Mouse (Mus musculus) midbrain, embryonic 12.5 days (tissue): ENCODE measurements around the gene Hacd2. TPM values are rescaled to one million over a fixed set of nuclear protein-coding genes. Genes with fewer than 3 reads are reported as not detected.

Experiments
- ATAC-seq: fragments of 200-750 bp; cut with Nextera tagmentation; 2 replicates; pipeline ENCODE4 v1.8.0; 2017; ENCODE audit warnings: low read depth, moderate TSS enrichment, moderate library complexity; ENCODE audit not compliant: low FRiP score
- H3K27ac ChIP-seq: fragments of 300-500 bp; sonication (generic); replicated peaks from 2 replicates; pipeline ENCODE4 v1.5.1; 2016; ENCODE audit warnings: mild to moderate bottlenecking
- H3K27me3 ChIP-seq: fragments of 300-500 bp; sonication (generic); 2 replicates; pipeline ENCODE4 v1.6.1; 2016; ENCODE audit warnings: mild to moderate bottlenecking
- H3K36me3 ChIP-seq: fragments of 300-500 bp; sonication (generic); 2 replicates; pipeline ENCODE4 v1.6.1; 2016
- H3K4me1 ChIP-seq: fragments of 300-500 bp; sonication (generic); 2 replicates; pipeline ENCODE4 v1.6.1; 2016
- H3K4me2 ChIP-seq: fragments of 300-500 bp; sonication (generic); replicated peaks from 2 replicates; pipeline ENCODE4 v1.6.1; 2016; ENCODE audit warnings: mild to moderate bottlenecking, moderate library complexity
- H3K4me3 ChIP-seq: fragments of 300-500 bp; sonication (generic); 2 replicates; pipeline ENCODE4 v1.5.1; 2016; ENCODE audit warnings: mild to moderate bottlenecking
- H3K9ac ChIP-seq: fragments of 300-500 bp; sonication (generic); replicated peaks from 2 replicates; pipeline ENCODE4 v1.6.1; 2016; ENCODE audit warnings: mild to moderate bottlenecking, moderate library complexity
- H3K9me3 ChIP-seq: fragments of 300-500 bp; sonication (generic); 2 replicates; pipeline ENCODE4 v1.6.1; 2016; ENCODE audit warnings: mild to moderate bottlenecking
- WGBS: fragments of 180-500 bp; shearing (Covaris S2); methylation state at CpG from one replicate; pipeline ENCODE4 v1.1.7; 2016; 5-methylcytosine and 5-hydroxymethylcytosine counted together
- polyA plus RNA-seq: library from polyadenylated mRNA; unstranded; fragments of >200 nt; fragmentation: Nextera tagmentation; extraction: Ambion mirVana; gene quantifications from 2 replicates; pipeline ENCODE4 v1.2.1, GENCODE M21; 2016

Gene Hacd2
- polyA plus RNA-seq, 1 experiment from 2014 or later, result 44.0 TPM

- H3K27me3 ChIP-seq, result 0 out of 2 replicates have a peak, but pooled peaks cover 3% of the 10 kb centered on the region
- H3K9ac ChIP-seq, result no peak overlapping the region
- H3K4me3 ChIP-seq, result no peak overlapping the region
- no peak for ATAC-seq
- H3K36me3 ChIP-seq, result no peaks in the 10 kb centered on the region
- H3K4me1 ChIP-seq, result no peaks in the 10 kb centered on the region
- no peak overlapping the region for H3K27ac ChIP-seq
- H3K9me3 ChIP-seq, result no peaks in the 10 kb centered on the region
- H3K4me2 ChIP-seq, result no peak overlapping the region
Observed at GRCm38 (mm10) chr16:35008447-35008846, 13.8 kb upstream of the Hacd2 start.

GRCm38 (mm10) chr16:35013501-35013900, 8.7 kb upstream of the Hacd2 start:
- Histone ChIP-seq H3K4me1 (no peaks in the 10 kb centered on the region), H3K9ac (no peak overlapping the region), H3K36me3 (no peaks in the 10 kb centered on the region), H3K4me3 (no peak overlapping the region), H3K9me3 (no peaks in the 10 kb centered on the region), H3K27ac (no peak overlapping the region), H3K27me3 (peaks cover 15% of the 10 kb centered on the region; the same call in 1 of the 2 replicates), H3K4me2 (no peak overlapping the region)
- ATAC-seq, result no peak
- WGBS, result 83% methylated on average over 2 of the region's 2 CpGs

DNA sequence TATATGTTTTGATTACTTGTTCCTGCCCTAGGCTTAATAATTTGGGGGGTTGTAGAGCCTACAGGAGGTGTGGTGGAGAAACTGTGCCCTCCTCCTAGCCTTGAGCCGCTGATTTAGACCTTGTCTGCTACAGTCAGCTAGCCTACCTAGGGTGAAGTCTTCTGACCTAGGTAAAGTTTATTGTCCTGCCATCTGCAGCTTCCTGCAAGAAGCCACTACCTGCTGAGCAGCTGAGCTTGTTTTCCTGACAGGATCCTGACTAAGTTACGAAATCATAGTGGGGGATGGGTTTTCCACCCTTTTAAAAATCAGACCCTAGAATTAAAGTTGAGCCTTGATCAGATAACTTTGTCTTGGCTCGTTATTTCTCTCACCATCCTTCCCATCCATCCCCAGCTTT, 5.7 kb upstream of the Hacd2 start:
- ATAC-seq, result no peak
- H3K4me3 ChIP-seq, result no peak overlapping the region
- peaks cover 32% of the 10 kb centered on the region for H3K27me3 ChIP-seq
- H3K9ac ChIP-seq, result no peak overlapping the region
- H3K36me3 ChIP-seq, result no peaks in the 10 kb centered on the region
- no peaks in the 10 kb centered on the region for H3K9me3 ChIP-seq
- 65% methylated on average over 3 of the region's 3 CpGs for WGBS
- no peak overlapping the region for H3K27ac ChIP-seq
- H3K4me2 ChIP-seq, result no peak overlapping the region
- H3K4me1 ChIP-seq, result no peaks in the 10 kb centered on the region

DNA sequence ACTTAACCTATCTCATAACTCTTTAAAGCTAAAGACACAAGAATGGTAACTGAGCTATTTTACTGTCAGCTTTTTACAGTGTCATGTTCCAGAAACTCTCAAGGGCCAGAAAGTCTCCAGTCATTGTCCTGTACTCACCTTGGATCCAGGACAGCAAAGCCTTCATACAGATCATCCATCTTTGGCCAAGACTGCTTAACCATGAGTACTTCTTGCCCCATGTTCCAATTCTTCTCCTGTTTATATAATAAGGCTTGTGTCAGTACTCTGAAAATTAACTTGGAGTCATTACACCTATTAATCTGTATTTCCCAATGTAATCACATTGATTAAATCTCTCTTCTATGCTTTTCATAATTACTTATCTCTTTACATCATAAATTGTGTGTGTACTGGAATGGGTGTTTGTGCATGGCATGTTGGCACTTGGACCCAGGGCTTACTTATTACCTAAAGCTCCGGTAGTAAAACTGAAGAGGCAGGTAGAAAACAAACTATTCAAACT, 3.7 kb upstream of the Hacd2 start:
- WGBS, result 89% methylated on average over 1 of the region's 1 CpGs
- no peak for ATAC-seq
- peaks cover 32% of the 10 kb centered on the region for H3K27me3 ChIP-seq

DNA sequence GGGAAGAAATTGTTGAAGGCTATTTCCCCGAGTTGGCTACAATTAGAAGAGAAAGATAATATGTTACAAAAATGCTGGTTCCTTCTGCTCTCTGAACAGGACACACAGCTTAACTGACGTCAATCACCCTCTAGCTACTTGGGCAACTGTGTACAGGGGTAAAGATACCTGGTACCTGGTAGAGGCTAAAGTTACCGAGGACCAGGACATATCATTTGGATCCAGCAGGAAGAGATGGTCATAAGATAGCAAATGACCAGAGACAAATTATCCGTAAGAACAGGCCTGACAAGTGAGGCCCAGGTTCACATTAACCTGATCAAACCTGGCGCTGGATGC, 356 bp upstream of the Hacd2 start:
- no peaks in the 10 kb centered on the region for H3K9me3 ChIP-seq
- H3K27ac ChIP-seq, result no peak overlapping the region

More for the DNA sequence above, 3.7 kb upstream of the Hacd2 start:
- Histone ChIP-seq H3K9ac (no peak overlapping the region), H3K4me1 (no peaks in the 10 kb centered on the region), H3K4me2 (no peak overlapping the region), H3K9me3 (no peaks in the 10 kb centered on the region), H3K4me3 (no peak overlapping the region), H3K27ac (no peak overlapping the region), H3K36me3 (no peaks in the 10 kb centered on the region)

GRCm38 (mm10) chr16:35023138-35023735, 1.0 kb downstream of the Hacd2 start:
- Histone ChIP-seq H3K36me3 (peaks cover 3% of the 10 kb centered on the region; the same call in 1 of the 2 replicates), H3K4me1 (no peaks in the 10 kb centered on the region), H3K4me3 (peak overlapping the region; percentile 89), H3K27ac (no peak overlapping the region), H3K4me2 (peak overlapping the region; percentile 64), H3K9ac (peak overlapping the region; percentile 83), H3K9me3 (no peaks in the 10 kb centered on the region), H3K27me3 (peaks cover 20% of the 10 kb centered on the region)
- ATAC-seq, result no peak
- WGBS, result 4% methylated on average over 8 of the region's 8 CpGs

More for the DNA sequence above, 356 bp upstream of the Hacd2 start:
- ATAC-seq, result no peak
- peaks cover 3% of the 10 kb centered on the region; the same call in 1 of the 2 replicates for H3K36me3 ChIP-seq
- H3K27me3 ChIP-seq, result peaks cover 25% of the 10 kb centered on the region
- H3K4me2 ChIP-seq, result peak overlapping the region; percentile 64
- no peaks in the 10 kb centered on the region for H3K4me1 ChIP-seq
- H3K9ac ChIP-seq, result no peak overlapping the region
- H3K4me3 ChIP-seq, result peak overlapping the region; percentile 89
- WGBS, result 57% methylated on average over 5 of the region's 5 CpGs

DNA sequence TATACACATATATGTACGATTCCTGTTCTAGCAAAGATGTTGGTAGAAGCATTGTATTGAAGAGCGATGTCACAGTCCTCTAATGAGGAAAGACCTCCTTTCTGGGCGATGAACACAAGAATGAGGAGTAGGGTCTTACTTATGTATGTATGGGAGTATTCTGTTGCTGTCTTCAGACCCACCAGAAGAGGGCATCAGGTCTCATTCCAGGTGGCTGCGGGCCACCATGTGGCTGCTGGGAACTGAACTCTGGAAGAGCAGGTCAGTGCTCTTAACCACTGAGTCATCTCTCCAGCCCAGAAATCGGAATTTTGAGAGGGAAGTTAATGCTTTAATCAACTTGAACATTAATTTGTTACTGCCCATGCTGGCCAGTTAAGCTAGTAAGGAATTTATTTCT, 2.1 kb downstream of the Hacd2 start:
- ATAC-seq, result no peak
- Histone ChIP-seq H3K36me3 (peaks cover 3% of the 10 kb centered on the region; the same call in 1 of the 2 replicates), H3K9me3 (no peaks in the 10 kb centered on the region), H3K4me1 (no peaks in the 10 kb centered on the region), H3K27ac (no peak overlapping the region), H3K4me3 (no peak overlapping the region), H3K9ac (no peak overlapping the region), H3K27me3 (peaks cover 14% of the 10 kb centered on the region), H3K4me2 (no peak overlapping the region)
- WGBS, result 81% methylated on average over 5 of the region's 5 CpGs

GRCm38 (mm10) chr16:35025347-35025746, 3.1 kb downstream of the Hacd2 start:
- H3K36me3 ChIP-seq, result peaks cover 3% of the 10 kb centered on the region; the same call in 1 of the 2 replicates
- WGBS, result 95% methylated on average over 4 of the region's 4 CpGs

DNA sequence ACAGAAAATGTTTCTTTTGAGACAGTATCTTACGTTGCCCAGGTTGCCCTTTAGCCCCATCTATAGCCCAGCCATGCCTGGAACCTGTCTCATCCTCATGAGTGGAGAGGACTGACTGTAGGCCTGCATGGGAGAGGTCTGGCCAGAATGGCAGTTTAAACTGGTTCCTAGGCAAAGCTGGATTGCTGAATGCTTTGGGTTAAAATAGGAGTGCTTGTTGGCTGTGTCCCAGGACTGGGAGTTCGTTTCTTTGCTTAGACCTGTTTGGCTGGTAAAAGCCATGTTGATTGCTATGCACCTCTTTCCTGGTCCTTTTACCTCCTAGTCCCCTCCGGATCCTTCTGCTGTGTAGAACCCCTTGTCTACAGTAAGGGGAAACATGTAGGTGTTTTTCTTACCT, 11.0 kb downstream of the Hacd2 start:
- H3K36me3 ChIP-seq, result peaks cover 9% of the 10 kb centered on the region; the same call in 1 of the 2 replicates
- no peak overlapping the region for H3K9ac ChIP-seq
- no peaks in the 10 kb centered on the region for H3K9me3 ChIP-seq
- H3K4me2 ChIP-seq, result no peak overlapping the region
- no peak overlapping the region for H3K4me3 ChIP-seq
- 89% methylated on average over 3 of the region's 3 CpGs for WGBS
- H3K4me1 ChIP-seq, result peaks cover 8% of the 10 kb centered on the region
- H3K27ac ChIP-seq, result no peak overlapping the region
- no peak for ATAC-seq
- no peaks in the 10 kb centered on the region for H3K27me3 ChIP-seq

More at GRCm38 (mm10) chr16:35025347-35025746, 3.1 kb downstream of the Hacd2 start:
- H3K9ac ChIP-seq, result no peak overlapping the region
- no peak for ATAC-seq
- no peak overlapping the region for H3K4me3 ChIP-seq
- no peak overlapping the region for H3K27ac ChIP-seq
- no peak overlapping the region for H3K4me2 ChIP-seq
- no peaks in the 10 kb centered on the region for H3K4me1 ChIP-seq
- peaks cover 6% of the 10 kb centered on the region for H3K27me3 ChIP-seq
- H3K9me3 ChIP-seq, result no peaks in the 10 kb centered on the region

DNA sequence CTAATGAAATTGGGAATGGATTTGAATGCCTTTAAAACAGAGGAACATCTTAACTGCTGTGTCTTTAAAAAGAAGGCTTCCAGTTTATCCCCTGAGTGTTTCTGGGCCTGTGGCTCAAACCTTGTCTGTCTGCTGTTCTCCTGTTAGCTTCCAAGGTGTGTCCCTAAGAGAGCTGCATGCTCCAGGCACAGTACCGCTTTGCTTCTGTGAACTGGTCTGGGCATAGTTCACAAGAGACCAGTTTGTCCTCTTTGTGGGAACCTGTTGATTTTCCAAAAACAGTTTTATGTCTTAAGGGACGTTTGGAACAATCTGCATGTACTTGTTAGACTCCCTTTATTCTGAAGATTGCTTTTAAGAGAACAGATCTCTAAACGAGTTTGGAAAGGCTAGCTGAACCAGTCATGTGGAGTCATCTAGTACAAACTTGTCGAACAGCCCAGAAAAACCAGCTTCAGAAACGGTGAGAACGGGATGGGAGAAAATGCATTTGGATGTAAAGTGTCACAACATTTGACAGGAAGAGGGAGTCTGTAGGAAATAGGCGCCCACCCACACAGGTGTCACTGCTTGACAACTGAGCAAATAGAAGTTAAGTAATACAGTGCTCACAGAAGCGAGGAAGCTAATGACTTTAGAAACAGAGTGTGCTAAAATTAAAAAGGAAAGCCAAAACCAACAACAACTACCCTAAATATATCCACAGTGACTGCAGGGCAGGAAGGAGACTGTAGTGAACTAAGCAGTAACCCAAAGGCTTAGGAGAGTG, 11.8 kb downstream of the Hacd2 start:
- Histone ChIP-seq H3K9me3 (no peaks in the 10 kb centered on the region), H3K36me3 (peaks cover 9% of the 10 kb centered on the region; the same call in 1 of the 2 replicates), H3K27me3 (no peaks in the 10 kb centered on the region), H3K4me3 (no peak overlapping the region), H3K27ac (no peak overlapping the region), H3K9ac (no peak overlapping the region), H3K4me1 (peaks cover 13% of the 10 kb centered on the region), H3K4me2 (no peak overlapping the region)
- WGBS, result 82% methylated on average over 8 of the region's 8 CpGs
- ATAC-seq, result no peak

- 91% methylated on average over 5 of the region's 5 CpGs for WGBS
- Histone ChIP-seq H3K27ac (no peak overlapping the region), H3K4me1 (peaks cover 13% of the 10 kb centered on the region), H3K9ac (no peak overlapping the region), H3K27me3 (no peaks in the 10 kb centered on the region), H3K36me3 (peaks cover 11% of the 10 kb centered on the region; the same call in 1 of the 2 replicates), H3K4me3 (no peak overlapping the region), H3K4me2 (no peak overlapping the region), H3K9me3 (no peaks in the 10 kb centered on the region)
- ATAC-seq, result no peak
Observed at GRCm38 (mm10) chr16:35034971-35035370, 12.7 kb downstream of the Hacd2 start.

GRCm38 (mm10) chr16:35036754-35037153, 14.5 kb downstream of the Hacd2 start:
- Histone ChIP-seq H3K4me3 (no peak overlapping the region), H3K4me2 (no peak overlapping the region), H3K4me1 (peaks cover 13% of the 10 kb centered on the region), H3K36me3 (peaks cover 16% of the 10 kb centered on the region; the same call in 1 of the 2 replicates), H3K27me3 (no peaks in the 10 kb centered on the region), H3K9me3 (no peaks in the 10 kb centered on the region), H3K9ac (no peak overlapping the region), H3K27ac (no peak overlapping the region)
- no peak for ATAC-seq
- 93% methylated on average over 5 of the region's 5 CpGs for WGBS
